Mouse (Mus musculus) olfactory bulb, adult 2 months (tissue): Measurements from ENCODE around the gene Ceacam19.

Source experiments
- CTCF ChIP-seq: fragments of 200-500 bp; IDR thresholded peaks from 2 replicates; pipeline ENCODE4 v1.5.1; 2012; ENCODE audit warnings: low read depth, mild to moderate bottlenecking, low read length, moderate library complexity; ENCODE audit not compliant: insufficient read depth
- POLR2A ChIP-seq: fragments of 200-500 bp; IDR thresholded peaks from 2 replicates; pipeline ENCODE4 v1.6.1; 2012; ENCODE audit warnings: mild to moderate bottlenecking, low read depth, low read length, moderate library complexity; ENCODE audit not compliant: insufficient read depth

DNA sequence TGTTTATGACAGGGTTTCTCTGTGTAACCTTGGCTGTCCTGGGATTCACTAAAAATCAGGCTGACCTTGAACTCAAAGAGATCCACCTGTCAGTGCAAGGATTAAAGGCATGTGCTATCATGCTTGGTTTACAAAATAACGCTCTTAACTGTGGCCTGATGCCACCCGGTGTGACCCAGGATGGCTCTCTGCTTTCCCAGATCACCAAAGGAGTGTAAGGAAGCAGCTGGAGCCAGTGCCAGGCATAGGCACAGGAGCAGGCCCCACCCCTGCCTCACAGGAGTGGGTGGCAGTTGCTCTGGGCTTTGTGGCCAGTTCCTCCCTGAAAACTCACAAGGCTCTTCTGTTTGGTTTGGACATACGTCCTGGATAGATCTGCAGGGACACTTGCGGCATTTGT lies 47.4 kb downstream of the Ceacam19 start:
- TF ChIP-seq CTCF (no peak), POLR2A (no peak)
